In the genomic region with DNA sequence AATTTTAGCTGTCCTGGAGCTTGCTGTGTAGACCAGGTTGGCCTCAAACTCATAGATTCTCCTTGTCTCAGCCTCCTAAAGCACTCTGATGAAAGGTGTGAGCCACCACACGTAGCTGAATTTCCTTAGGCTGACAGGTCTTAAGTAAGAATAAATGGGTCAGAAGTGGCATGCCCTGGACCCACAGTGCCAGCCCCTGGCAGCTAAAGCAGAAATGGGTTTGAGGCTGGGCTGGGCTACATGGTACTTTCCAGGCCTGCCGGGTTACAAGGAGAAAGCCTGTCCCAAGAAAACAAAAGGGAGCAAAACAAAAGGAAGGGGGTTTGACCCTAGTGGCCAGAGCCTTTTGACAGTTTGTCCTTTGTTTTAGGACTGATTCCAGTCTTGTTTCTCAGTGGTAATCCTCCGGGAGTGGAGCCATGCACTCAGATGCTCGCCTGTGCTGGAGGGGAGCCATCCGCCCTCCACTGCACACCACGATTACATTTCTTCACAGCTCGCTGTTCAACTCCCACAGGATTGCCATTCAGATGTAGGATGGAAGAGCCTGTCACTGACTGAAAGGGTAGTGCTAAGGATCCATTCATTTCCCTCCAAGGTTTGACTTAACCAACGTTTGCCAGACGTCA, we compare ENCODE assay signal across 9 mouse cellular contexts. TPM values are rescaled to one million over a fixed set of nuclear protein-coding genes. Genes with fewer than 3 reads are reported as not detected.
DNase-seq lines count a peak whose midpoint lies in the region; ATAC-seq and TF ChIP-seq lines count a peak whose summit lies in the region.
"Had no signal": no experiment of that assay in that cellular context is flagged by ENCODE, and none has a peak within 500 bp of the region (broad histone marks: within the 10 kb centered on the region; RNA-seq: fewer than 3 reads in every experiment).

No protein-coding gene starts in this region.

- H3K4me1 ChIP-seq in midbrain, embryonic 14.5 days (ENCODE audit: control insufficient read depth, insufficient read depth, low read length), result peaks cover 4% of the 10 kb centered on the region; the same call in 1 of the 2 replicates
- peaks cover 14% of the 10 kb centered on the region for H3K4me1 ChIP-seq in midbrain, embryonic 10.5 days
- H3K4me1 ChIP-seq in stomach, postnatal 0 days (replicated peaks; ENCODE audit: control insufficient read depth, insufficient read depth), result no peaks in the 10 kb centered on the region
- H3K4me1 ChIP-seq in embryonic facial prominence, embryonic 10.5 days, result peaks cover 6% of the 10 kb centered on the region; the same call in 1 of the 2 replicates

- no peak for ATAC-seq in midbrain, embryonic 14.5 days (ENCODE audit: low FRiP score, low TSS enrichment)
- no peak for ATAC-seq in stomach, postnatal 0 days (ENCODE audit: low FRiP score, low TSS enrichment)
- ATAC-seq: liver, postnatal 0 days had no signal

- H3K36me3 ChIP-seq in midbrain, embryonic 14.5 days (ENCODE audit: control insufficient read depth, insufficient read depth, low read length), result peaks cover 49% of the 10 kb centered on the region
- H3K36me3 ChIP-seq in midbrain, embryonic 10.5 days, result peaks cover 74% of the 10 kb centered on the region
- H3K36me3 ChIP-seq in stomach, postnatal 0 days (ENCODE audit: control insufficient read depth, insufficient read depth, low read length), result 0 out of 2 replicates have a peak, but pooled peaks cover 3% of the 10 kb centered on the region
- H3K36me3 ChIP-seq in embryonic facial prominence, embryonic 10.5 days (replicated peaks), result peaks cover 78% of the 10 kb centered on the region

- H3K9ac ChIP-seq in midbrain, embryonic 14.5 days (replicated peaks; ENCODE audit: low read length), result no peak overlapping the region; the same call in 1 of the 2 replicates
- peak overlapping the region; percentile 13; the same call in 1 of the 2 replicates for H3K9ac ChIP-seq in stomach, postnatal 0 days (ENCODE audit: low read length)
- H3K9ac ChIP-seq: liver, postnatal 0 days had no signal

- no peak for TF ChIP-seq EP300 in stomach, postnatal 0 days (optimal IDR thresholded peaks at IDR 0.05)

- no peaks in the 10 kb centered on the region for H3K27me3 ChIP-seq in midbrain, embryonic 14.5 days (ENCODE audit: control insufficient read depth, insufficient read depth, low read length)
- no peaks in the 10 kb centered on the region for H3K27me3 ChIP-seq in midbrain, embryonic 10.5 days (ENCODE audit: low read depth, poor library complexity, severe bottlenecking)
- no peaks in the 10 kb centered on the region for H3K27me3 ChIP-seq in stomach, postnatal 0 days (ENCODE audit: control insufficient read depth, insufficient read depth, low read length)
- H3K27me3 ChIP-seq in embryonic facial prominence, embryonic 10.5 days (replicated peaks; ENCODE audit: low read depth, poor library complexity, severe bottlenecking), result no peaks in the 10 kb centered on the region

- H3K4me3 ChIP-seq in midbrain, embryonic 14.5 days (replicated peaks; ENCODE audit: low read depth, low read length), result no peak overlapping the region
- no peak overlapping the region; the same call in 1 of the 2 replicates for H3K4me3 ChIP-seq in midbrain, embryonic 10.5 days
- no peak overlapping the region for H3K4me3 ChIP-seq in stomach, postnatal 0 days (ENCODE audit: low read depth, low read length)
- H3K4me3 ChIP-seq in embryonic facial prominence, embryonic 10.5 days, result no peak overlapping the region
- H3K4me3 ChIP-seq: gastrocnemius, adult 2 months had no signal

- no peaks in the 10 kb centered on the region for H3K9me3 ChIP-seq in midbrain, embryonic 14.5 days (ENCODE audit: control insufficient read depth, low read length)
- H3K9me3 ChIP-seq in midbrain, embryonic 10.5 days (replicated peaks), result no peaks in the 10 kb centered on the region
- no peaks in the 10 kb centered on the region for H3K9me3 ChIP-seq in stomach, postnatal 0 days (ENCODE audit: control insufficient read depth, low read length)
- H3K9me3 ChIP-seq in embryonic facial prominence, embryonic 10.5 days, result no peaks in the 10 kb centered on the region

- no peak for TF ChIP-seq CTCF in stomach, postnatal 0 days (IDR thresholded peaks at IDR 0.05; ENCODE audit: low read depth)

- no peak overlapping the region for H3K4me2 ChIP-seq in midbrain, embryonic 14.5 days (ENCODE audit: low read length)
- H3K4me2 ChIP-seq in stomach, postnatal 0 days (replicated peaks; ENCODE audit: low read depth), result no peak overlapping the region

- no peak overlapping the region for H3K27ac ChIP-seq in midbrain, embryonic 14.5 days (replicated peaks; ENCODE audit: low read depth, low read length)
- no peak overlapping the region for H3K27ac ChIP-seq in midbrain, embryonic 10.5 days (replicated peaks)
- H3K27ac ChIP-seq in stomach, postnatal 0 days (replicated peaks), result no peak overlapping the region
- H3K27ac ChIP-seq in embryonic facial prominence, embryonic 10.5 days (replicated peaks), result no peak overlapping the region
- H3K27ac ChIP-seq: gastrocnemius, adult 2 months had no signal

- DNase-seq in midbrain, embryonic 14.5 days, result peak; percentile 18
- DNase-seq in midbrain, embryonic 10.5 days (ENCODE audit: low spot score), result no peak
- peak; percentile 22 to 33 for DNase-seq in frontal cortex, postnatal 10 days (ENCODE audit: low spot score in 2 of 2)
- peak; percentile 68 for DNase-seq in left cerebral cortex, adult 11 months (ENCODE audit: low spot score)
- DNase-seq in stomach, postnatal 0 days (ENCODE audit: low spot score), result no peak
- DNase-seq in embryonic facial prominence, embryonic 10.5 days (ENCODE audit: low spot score), result no peak
- no peak for DNase-seq in spleen, postnatal 4 days (ENCODE audit: low spot score in 2 of 2)
- DNase-seq: gastrocnemius, adult 2 months; liver, postnatal 0 days had no signal

- WGBS in midbrain, embryonic 14.5 days, result 14% methylated on average over 9 of the region's 9 CpGs
- 21% methylated on average over 9 of the region's 9 CpGs for WGBS in midbrain, embryonic 10.5 days
- WGBS in stomach, postnatal 0 days, result 61% methylated on average over 9 of the region's 9 CpGs
- 43% methylated on average over 9 of the region's 9 CpGs for WGBS in embryonic facial prominence, embryonic 10.5 days

RNA-seq across cellular contexts. Expression of gene Mtf1, which starts 9.6 kb away (rescaled TPM):
- 11.4 and 13.4 TPM in 2 replicates for polyA plus RNA-seq in midbrain, embryonic 14.5 days (2014; fragmentation: Nextera tagmentation; extraction: Ambion mirVana)
- 19.2 and 21.5 TPM in 2 replicates for polyA plus RNA-seq in midbrain, embryonic 10.5 days (2016; fragmentation: Nextera tagmentation; extraction: Ambion mirVana)
- 10.6 and 11.6 TPM in 2 replicates for polyA plus RNA-seq in stomach, postnatal 0 days (2015; fragmentation: Nextera tagmentation; extraction: Ambion mirVana)
- 15.9 and 17.9 TPM in 2 replicates for polyA plus RNA-seq in embryonic facial prominence, embryonic 10.5 days (2016; fragmentation: Nextera tagmentation; extraction: Ambion mirVana)

RNA-seq across cellular contexts. Expression of gene Yrdc, which starts 39.0 kb away (rescaled TPM):
- polyA plus RNA-seq in midbrain, embryonic 14.5 days (2014; fragmentation: Nextera tagmentation; extraction: Ambion mirVana), result 57.3 and 59.1 TPM in 2 replicates
- polyA plus RNA-seq in midbrain, embryonic 10.5 days (2016; fragmentation: Nextera tagmentation; extraction: Ambion mirVana), result 40.0 and 44.0 TPM in 2 replicates
- 31.2 and 32.3 TPM in 2 replicates for polyA plus RNA-seq in stomach, postnatal 0 days (2015; fragmentation: Nextera tagmentation; extraction: Ambion mirVana)
- 40.4 and 41.1 TPM in 2 replicates for polyA plus RNA-seq in embryonic facial prominence, embryonic 10.5 days (2016; fragmentation: Nextera tagmentation; extraction: Ambion mirVana)

RNA-seq across cellular contexts. Expression of gene 1110065P20Rik, which starts 39.5 kb away (rescaled TPM):
- 85.1 and 110 TPM in 2 replicates for polyA plus RNA-seq in midbrain, embryonic 14.5 days (2014; fragmentation: Nextera tagmentation; extraction: Ambion mirVana)
- 51.5 and 52.2 TPM in 2 replicates for polyA plus RNA-seq in midbrain, embryonic 10.5 days (2016; fragmentation: Nextera tagmentation; extraction: Ambion mirVana)
- 64.1 and 65.8 TPM in 2 replicates for polyA plus RNA-seq in stomach, postnatal 0 days (2015; fragmentation: Nextera tagmentation; extraction: Ambion mirVana)
- 38.9 and 40.3 TPM in 2 replicates for polyA plus RNA-seq in embryonic facial prominence, embryonic 10.5 days (2016; fragmentation: Nextera tagmentation; extraction: Ambion mirVana)

RNA-seq across cellular contexts. Expression of gene Maneal, which starts 50.5 kb away (rescaled TPM):
- polyA plus RNA-seq in midbrain, embryonic 14.5 days (2014; fragmentation: Nextera tagmentation; extraction: Ambion mirVana), result 16.9 and 18.5 TPM in 2 replicates
- polyA plus RNA-seq in midbrain, embryonic 10.5 days (2016; fragmentation: Nextera tagmentation; extraction: Ambion mirVana), result 4.2 and 4.8 TPM in 2 replicates
- polyA plus RNA-seq in stomach, postnatal 0 days (2015; fragmentation: Nextera tagmentation; extraction: Ambion mirVana), result 0.19 and 0.21 TPM in 2 replicates
- polyA plus RNA-seq in embryonic facial prominence, embryonic 10.5 days (2016; fragmentation: Nextera tagmentation; extraction: Ambion mirVana), result 1.0 and 1.2 TPM in 2 replicates
- polyA plus RNA-seq: liver, postnatal 0 days had no signal

Comparison
In these comparisons a context has a peak if more than half of its experiments do, and no peak if none do; other contexts are left out.
1. DNase-seq: peak in midbrain, embryonic 14.5 days (single experiment), frontal cortex, postnatal 10 days (2 of 2) and left cerebral cortex, adult 11 months (single experiment); none in midbrain, embryonic 10.5 days (single experiment), stomach, postnatal 0 days (single experiment), embryonic facial prominence, embryonic 10.5 days (single experiment) and spleen, postnatal 4 days (0 of 2).